In genomic region chr4:8430269-8431031, GRCm38 (mm10) we compare ENCODE assay signal across 25 mouse cellular contexts.
DNase-seq lines count a peak whose midpoint lies in the region; ATAC-seq and TF ChIP-seq lines count a peak whose summit lies in the region.
"Had no signal": no experiment of that assay in that cellular context is flagged by ENCODE, and none has a peak within 500 bp of the region (broad histone marks: within the 10 kb centered on the region; RNA-seq: fewer than 3 reads in every experiment).

No protein-coding gene starts in this region.

- H3K9me3 ChIP-seq in forebrain, embryonic 15.5 days: no peaks in the 10 kb centered on the region
- H3K9me3 ChIP-seq in forebrain, embryonic 12.5 days: no peaks in the 10 kb centered on the region
- no peaks in the 10 kb centered on the region for H3K9me3 ChIP-seq in midbrain, embryonic 11.5 days (ENCODE audit: control insufficient read depth, low read length)
- H3K9me3 ChIP-seq in midbrain, embryonic 16.5 days (replicated peaks; ENCODE audit: control insufficient read depth, low read length, poor library complexity, severe bottlenecking): no peaks in the 10 kb centered on the region
- no peaks in the 10 kb centered on the region for H3K9me3 ChIP-seq in heart, embryonic 11.5 days (replicated peaks; ENCODE audit: control insufficient read depth, low read length)
- H3K9me3 ChIP-seq: liver, embryonic 13.5 days; midbrain, embryonic 13.5 days; neural tube, embryonic 13.5 days; stomach, embryonic 15.5 days had no signal

- no peaks in the 10 kb centered on the region for H3K27me3 ChIP-seq in forebrain, embryonic 15.5 days
- H3K27me3 ChIP-seq in forebrain, embryonic 12.5 days: no peaks in the 10 kb centered on the region
- no peaks in the 10 kb centered on the region for H3K27me3 ChIP-seq in midbrain, embryonic 11.5 days (ENCODE audit: control insufficient read depth, insufficient read depth, low read length)
- no peaks in the 10 kb centered on the region for H3K27me3 ChIP-seq in midbrain, embryonic 16.5 days (ENCODE audit: control insufficient read depth, insufficient read depth, low read depth, low read length)
- H3K27me3 ChIP-seq in heart, embryonic 11.5 days (ENCODE audit: control insufficient read depth, insufficient read depth, low read length): no peaks in the 10 kb centered on the region
- H3K27me3 ChIP-seq: liver, embryonic 13.5 days; midbrain, embryonic 13.5 days; neural tube, embryonic 13.5 days; stomach, embryonic 15.5 days had no signal

- H3K36me3 ChIP-seq in forebrain, embryonic 15.5 days: no peaks in the 10 kb centered on the region
- H3K36me3 ChIP-seq in forebrain, embryonic 12.5 days (replicated peaks): no peaks in the 10 kb centered on the region
- no peaks in the 10 kb centered on the region for H3K36me3 ChIP-seq in midbrain, embryonic 11.5 days (ENCODE audit: control insufficient read depth, insufficient read depth, low read length)
- H3K36me3 ChIP-seq in midbrain, embryonic 16.5 days (ENCODE audit: control insufficient read depth, insufficient read depth, low read length): no peaks in the 10 kb centered on the region
- H3K36me3 ChIP-seq in heart, embryonic 11.5 days (ENCODE audit: control insufficient read depth, insufficient read depth, low read length): no peaks in the 10 kb centered on the region
- H3K36me3 ChIP-seq: liver, embryonic 13.5 days; midbrain, embryonic 13.5 days; neural tube, embryonic 13.5 days; stomach, embryonic 15.5 days had no signal

- H3K4me1 ChIP-seq in forebrain, embryonic 15.5 days: peaks cover 8% of the 10 kb centered on the region
- peaks cover 4% of the 10 kb centered on the region for H3K4me1 ChIP-seq in forebrain, embryonic 12.5 days
- H3K4me1 ChIP-seq in midbrain, embryonic 11.5 days (ENCODE audit: control insufficient read depth, insufficient read depth, low read length): 0 out of 2 replicates have a peak, but pooled peaks cover 3% of the 10 kb centered on the region
- no peaks in the 10 kb centered on the region for H3K4me1 ChIP-seq in midbrain, embryonic 16.5 days (ENCODE audit: control insufficient read depth, insufficient read depth, low read length)
- H3K4me1 ChIP-seq in heart, embryonic 11.5 days (ENCODE audit: control insufficient read depth, insufficient read depth, low read length): no peaks in the 10 kb centered on the region
- H3K4me1 ChIP-seq: liver, embryonic 13.5 days; midbrain, embryonic 13.5 days; neural tube, embryonic 13.5 days; stomach, embryonic 15.5 days had no signal

- H3K4me3 ChIP-seq in forebrain, embryonic 15.5 days: no peak overlapping the region
- H3K4me3 ChIP-seq in forebrain, embryonic 12.5 days (replicated peaks): no peak overlapping the region
- H3K4me3 ChIP-seq in midbrain, embryonic 11.5 days (ENCODE audit: low read depth, low read length): no peak overlapping the region
- no peak overlapping the region for H3K4me3 ChIP-seq in midbrain, embryonic 16.5 days (ENCODE audit: low read depth, low read length)
- H3K4me3 ChIP-seq in heart, embryonic 11.5 days (ENCODE audit: low read depth, low read length): no peak overlapping the region
- H3K4me3 ChIP-seq: heart, adult 2 months; layer of hippocampus, adult 2 months; liver, embryonic 13.5 days; midbrain, embryonic 13.5 days; neural tube, embryonic 13.5 days; stomach, embryonic 15.5 days had no signal

- TF ChIP-seq CTCF in brain, embryonic 14.5 days (IDR thresholded peaks at IDR 0.05; ENCODE audit: borderline replicate concordance, extremely low read depth, insufficient read depth, insufficient read length): no peak

- H3K27ac ChIP-seq in forebrain, embryonic 15.5 days (replicated peaks): no peak overlapping the region
- H3K27ac ChIP-seq in forebrain, embryonic 12.5 days: no peak overlapping the region
- no peak overlapping the region for H3K27ac ChIP-seq in midbrain, embryonic 11.5 days (ENCODE audit: low read depth, low read length)
- no peak overlapping the region for H3K27ac ChIP-seq in midbrain, embryonic 16.5 days (ENCODE audit: low read length)
- no peak overlapping the region for H3K27ac ChIP-seq in heart, embryonic 11.5 days (ENCODE audit: low read depth, low read length)
- H3K27ac ChIP-seq: heart, adult 2 months; hindbrain, embryonic 14.5 days; layer of hippocampus, adult 2 months; liver, embryonic 13.5 days; midbrain, embryonic 13.5 days; neural tube, embryonic 13.5 days; stomach, embryonic 15.5 days had no signal

- 73% methylated on average over 4 of the region's 4 CpGs for WGBS in forebrain, embryonic 15.5 days
- 88% methylated on average over 4 of the region's 4 CpGs for WGBS in forebrain, embryonic 12.5 days
- WGBS in midbrain, embryonic 11.5 days: 88% methylated on average over 4 of the region's 4 CpGs
- WGBS in midbrain, embryonic 16.5 days: 82% methylated on average over 4 of the region's 4 CpGs
- 82% methylated on average over 4 of the region's 4 CpGs for WGBS in heart, embryonic 11.5 days (ENCODE audit: insufficient replicate concordance)

- no peak for TF ChIP-seq POLR2A in brain, embryonic 14.5 days (IDR thresholded peaks at IDR 0.05; ENCODE audit: borderline replicate concordance, extremely low read depth, insufficient read depth, insufficient read length, poor library complexity, severe bottlenecking)

- peak; percentile 47 for DNase-seq in midbrain, embryonic 11.5 days (ENCODE audit: low spot score, missing footprints)
- peak; percentile 48 for DNase-seq in brain, embryonic 14.5 days (ENCODE audit: low read depth)
- no peak for DNase-seq in T-cell, adult 2 months (ENCODE audit: low spot score)
- DNase-seq: adrenal gland, postnatal 25 days; cerebellum, adult 11 months; cerebellum, postnatal 36 days; gastrocnemius, postnatal 36 days; heart, adult 2 months; heart, postnatal 36 days; kidney, adult 8-10 months; kidney, postnatal 25 days; liver, embryonic 13.5 days; lung, adult 2 months; lung, postnatal 14 days; thymus, postnatal 25 days had no signal

- H3K4me2 ChIP-seq in forebrain, embryonic 15.5 days (replicated peaks): no peak overlapping the region
- H3K4me2 ChIP-seq in forebrain, embryonic 12.5 days: no peak overlapping the region
- H3K4me2 ChIP-seq in midbrain, embryonic 11.5 days: no peak overlapping the region
- H3K4me2 ChIP-seq in midbrain, embryonic 16.5 days (ENCODE audit: low read length): no peak overlapping the region
- no peak overlapping the region for H3K4me2 ChIP-seq in heart, embryonic 11.5 days
- H3K4me2 ChIP-seq: hindbrain, embryonic 14.5 days; liver, embryonic 13.5 days; midbrain, embryonic 13.5 days; neural tube, embryonic 13.5 days; stomach, embryonic 15.5 days had no signal

- H3K9ac ChIP-seq in forebrain, embryonic 15.5 days (replicated peaks): no peak overlapping the region
- H3K9ac ChIP-seq in forebrain, embryonic 12.5 days: no peak overlapping the region
- H3K9ac ChIP-seq in midbrain, embryonic 11.5 days (ENCODE audit: low read length): no peak overlapping the region
- no peak overlapping the region for H3K9ac ChIP-seq in midbrain, embryonic 16.5 days (ENCODE audit: low read depth, low read length)
- no peak overlapping the region for H3K9ac ChIP-seq in heart, embryonic 11.5 days (ENCODE audit: low read depth, low read length)
- H3K9ac ChIP-seq: hindbrain, embryonic 14.5 days; liver, embryonic 13.5 days; midbrain, embryonic 13.5 days; neural tube, embryonic 13.5 days; stomach, embryonic 15.5 days had no signal

- ATAC-seq in forebrain, embryonic 15.5 days (replicated peaks): peak; percentile 36
- ATAC-seq in forebrain, embryonic 12.5 days (ENCODE audit: low FRiP score): no peak
- no peak for ATAC-seq in midbrain, embryonic 11.5 days (ENCODE audit: low FRiP score)
- ATAC-seq in midbrain, embryonic 16.5 days: no peak
- ATAC-seq in heart, embryonic 11.5 days (replicated peaks; ENCODE audit: insufficient number of reproducible peaks, low FRiP score, low TSS enrichment): no peak
- ATAC-seq: inflammation-experienced regulatory T-cells, adult 6 months; midbrain, embryonic 13.5 days had no signal
